Mouse (Mus musculus): ENCODE measurements at regions not wholly inside any gene's neighbourhood (a gene's known extent, or its start where the extent isn't known, plus 50 kb on each side); places are given as distances from the start of the nearest gene placed in this dataset.

- H3K27me3 ChIP-seq (replicated peaks) = no peaks in the 10 kb centered on the region
- no peaks in the 10 kb centered on the region for H3K36me3 ChIP-seq
- 32% methylated on average over 2 of the region's 2 CpGs for WGBS
- no peak overlapping the region for H3K9ac ChIP-seq
- no peaks in the 10 kb centered on the region for H3K4me1 ChIP-seq
- no peak overlapping the region for H3K4me2 ChIP-seq (replicated peaks)
- H3K9me3 ChIP-seq = no peaks in the 10 kb centered on the region
- ATAC-seq (ENCODE audit: low FRiP score, low read depth) = no peak
- no peak overlapping the region for H3K4me3 ChIP-seq
- no peak overlapping the region for H3K27ac ChIP-seq
Measured at GRCm38 (mm10) chr3:99447361-99447760, 207.2 kb downstream of the Tbx15 start.

- no peaks in the 10 kb centered on the region for H3K36me3 ChIP-seq
- H3K27me3 ChIP-seq (replicated peaks) = no peaks in the 10 kb centered on the region
- no peak overlapping the region for H3K4me3 ChIP-seq
- no peak for ATAC-seq (ENCODE audit: low FRiP score, low read depth)
- no peak overlapping the region for H3K9ac ChIP-seq
- H3K9me3 ChIP-seq = no peaks in the 10 kb centered on the region
- 33% methylated on average over 2 of the region's 2 CpGs for WGBS
- no peak overlapping the region for H3K4me2 ChIP-seq (replicated peaks)
- H3K27ac ChIP-seq = no peak overlapping the region
- H3K4me1 ChIP-seq = no peaks in the 10 kb centered on the region
Measured at GRCm38 (mm10) chr3:99447813-99448212, 207.6 kb downstream of the Tbx15 start.

GRCm38 (mm10) chr3:99459036-99459863 lies 219.1 kb downstream of the Tbx15 start:
- H3K27me3 ChIP-seq (replicated peaks) = no peaks in the 10 kb centered on the region
- ATAC-seq (ENCODE audit: low FRiP score, low read depth) = no peak
- no peaks in the 10 kb centered on the region for H3K36me3 ChIP-seq
- no peak overlapping the region for H3K27ac ChIP-seq
- no peaks in the 10 kb centered on the region for H3K9me3 ChIP-seq
- H3K4me2 ChIP-seq (replicated peaks) = no peak overlapping the region
- no peak overlapping the region for H3K9ac ChIP-seq
- H3K4me3 ChIP-seq = no peak overlapping the region
- H3K4me1 ChIP-seq = no peaks in the 10 kb centered on the region
- WGBS = 78% methylated on average over 12 of the region's 12 CpGs

DNA sequence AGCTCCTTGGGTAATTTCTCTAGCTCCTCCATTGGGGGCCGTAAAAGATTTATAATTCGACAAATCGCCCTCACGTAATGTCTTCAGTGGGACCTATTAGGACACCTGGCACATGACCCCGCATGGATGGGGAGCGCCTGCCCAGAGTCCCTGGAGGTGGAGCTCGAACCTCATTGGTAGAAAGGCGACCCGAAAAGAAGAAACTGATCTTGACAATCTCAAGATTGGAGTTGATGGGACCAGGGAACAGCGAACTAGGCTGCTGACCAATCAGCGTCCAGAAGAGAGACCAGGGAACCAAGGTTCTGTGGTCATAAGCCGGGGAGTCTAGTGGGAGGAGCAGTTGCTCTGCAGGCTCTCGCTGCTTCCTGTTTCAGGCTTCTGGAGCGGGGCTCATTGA lies 259.8 kb downstream of the Tbx15 start:
- Histone ChIP-seq H3K9ac (no peak overlapping the region), H3K4me2 (replicated peaks) (no peak overlapping the region), H3K27ac (no peak overlapping the region), H3K9me3 (no peaks in the 10 kb centered on the region), H3K36me3 (no peaks in the 10 kb centered on the region), H3K4me3 (no peak overlapping the region), H3K4me1 (no peaks in the 10 kb centered on the region), H3K27me3 (replicated peaks) (no peaks in the 10 kb centered on the region)
- WGBS = 86% methylated on average over 14 of the region's 14 CpGs
- ATAC-seq (ENCODE audit: low FRiP score, low read depth) = no peak

GRCm38 (mm10) chr3:99504772-99505171 lies 264.6 kb downstream of the Tbx15 start:
- H3K9ac ChIP-seq = no peak overlapping the region
- no peak overlapping the region for H3K4me2 ChIP-seq (replicated peaks)
- WGBS = 86% methylated on average over 2 of the region's 2 CpGs
- H3K27ac ChIP-seq = no peak overlapping the region
- no peaks in the 10 kb centered on the region for H3K9me3 ChIP-seq
- H3K36me3 ChIP-seq = no peaks in the 10 kb centered on the region
- H3K4me3 ChIP-seq = no peak overlapping the region
- H3K27me3 ChIP-seq (replicated peaks) = no peaks in the 10 kb centered on the region
- no peak for ATAC-seq (ENCODE audit: low FRiP score, low read depth)
- H3K4me1 ChIP-seq = no peaks in the 10 kb centered on the region

DNA sequence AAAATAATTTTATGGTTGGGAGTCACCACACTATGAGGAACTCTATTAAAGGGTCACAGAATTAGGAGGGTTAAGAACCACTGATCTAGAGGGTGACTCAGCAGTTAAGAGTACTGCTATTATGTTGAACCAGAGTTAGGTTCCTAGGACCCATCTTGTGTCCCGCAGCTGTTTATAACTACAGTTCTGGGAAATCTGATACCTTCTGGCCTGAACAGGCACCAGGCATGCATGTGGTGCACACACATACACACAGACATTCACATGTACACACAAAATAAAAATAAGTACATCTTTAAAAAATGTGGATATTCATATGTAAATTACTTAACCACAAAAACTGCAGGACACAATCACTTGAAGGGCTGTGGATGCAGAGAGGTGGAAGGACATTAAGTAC lies 272.1 kb downstream of the Tbx15 start:
- Histone ChIP-seq H3K27ac (no peak overlapping the region), H3K4me3 (no peak overlapping the region), H3K9me3 (no peaks in the 10 kb centered on the region), H3K4me1 (no peaks in the 10 kb centered on the region), H3K36me3 (no peaks in the 10 kb centered on the region), H3K4me2 (replicated peaks) (no peak overlapping the region), H3K9ac (no peak overlapping the region), H3K27me3 (replicated peaks) (no peaks in the 10 kb centered on the region)
- WGBS = 78% methylated on average over 1 of the region's 1 CpGs
- no peak for ATAC-seq (ENCODE audit: low FRiP score, low read depth)

DNA sequence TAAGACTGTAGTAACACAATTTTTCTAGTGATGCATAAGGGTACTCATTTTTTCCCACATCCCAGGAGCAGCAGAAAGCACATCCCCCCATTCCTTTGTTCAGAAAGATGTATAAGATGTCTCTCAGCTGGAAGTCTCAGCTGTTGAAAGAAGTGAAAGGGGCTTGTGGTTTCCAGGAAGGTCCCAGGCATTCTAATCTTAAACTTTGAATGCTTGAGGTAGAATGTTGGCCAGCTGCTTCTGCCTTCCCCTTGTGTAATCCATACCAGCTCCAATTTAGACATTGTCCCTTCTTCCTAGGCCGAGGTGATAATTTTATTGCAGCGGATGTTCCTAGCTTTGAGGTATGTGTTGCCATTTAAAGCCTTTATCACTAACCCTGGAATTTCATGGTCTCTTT lies 272.8 kb downstream of the Tbx15 start:
- WGBS = 77% methylated on average over 2 of the region's 2 CpGs
- H3K4me1 ChIP-seq = no peaks in the 10 kb centered on the region
- no peak for ATAC-seq (ENCODE audit: low FRiP score, low read depth)

DNA sequence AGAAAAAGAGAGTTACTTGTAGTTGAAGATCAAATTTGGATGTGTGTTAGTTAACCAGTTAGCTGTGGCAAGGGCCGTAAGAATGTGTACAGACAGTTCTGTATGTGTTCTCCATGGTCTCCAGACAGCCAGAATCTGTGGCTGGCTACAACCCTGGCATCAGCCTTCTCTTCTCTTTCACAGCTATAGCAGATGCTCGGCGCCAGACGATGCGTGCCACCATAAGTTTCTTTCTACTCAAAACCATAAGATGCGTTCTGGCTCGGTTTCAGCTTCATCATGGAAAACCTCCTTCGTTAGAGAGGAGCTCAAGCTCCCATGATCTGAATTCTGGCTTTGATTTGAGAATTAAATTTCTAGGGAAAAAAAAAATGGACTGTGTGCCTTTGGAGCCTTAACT lies 275.6 kb downstream of the Tbx15 start:
- Histone ChIP-seq H3K36me3 (no peaks in the 10 kb centered on the region), H3K27me3 (replicated peaks) (no peaks in the 10 kb centered on the region), H3K4me2 (replicated peaks) (no peak overlapping the region), H3K9me3 (no peaks in the 10 kb centered on the region), H3K4me3 (no peak overlapping the region), H3K4me1 (no peaks in the 10 kb centered on the region), H3K27ac (no peak overlapping the region), H3K9ac (no peak overlapping the region)
- 92% methylated on average over 8 of the region's 8 CpGs for WGBS
- no peak for ATAC-seq (ENCODE audit: low FRiP score, low read depth)

More for the DNA sequence above, 272.8 kb downstream of the Tbx15 start:
- Histone ChIP-seq H3K4me3 (no peak overlapping the region), H3K27me3 (replicated peaks) (no peaks in the 10 kb centered on the region), H3K9ac (no peak overlapping the region), H3K36me3 (no peaks in the 10 kb centered on the region), H3K9me3 (no peaks in the 10 kb centered on the region), H3K4me2 (replicated peaks) (no peak overlapping the region), H3K27ac (no peak overlapping the region)

DNA sequence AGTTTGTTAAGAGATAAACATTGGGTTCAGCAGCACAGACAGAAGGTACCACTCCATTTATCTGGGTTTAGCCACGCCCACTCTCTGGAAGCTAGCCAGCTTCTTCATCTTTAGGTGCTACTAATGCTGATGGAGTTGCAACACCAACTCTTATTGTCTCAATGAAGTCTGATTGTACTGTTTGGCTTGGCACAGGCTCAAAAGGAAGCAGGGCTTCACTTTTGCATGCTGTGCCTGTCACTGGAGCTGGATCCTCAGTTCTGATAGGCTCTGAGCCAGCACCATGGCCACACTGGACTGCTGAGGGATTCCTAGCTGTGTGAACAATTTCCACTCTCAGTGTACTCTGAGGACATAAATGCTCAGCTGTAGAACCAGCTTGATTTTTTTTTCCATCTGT lies 320.7 kb downstream of the Tbx15 start:
- H3K36me3 ChIP-seq = no peaks in the 10 kb centered on the region
- no peak overlapping the region for H3K27ac ChIP-seq
- H3K4me3 ChIP-seq = no peak overlapping the region
- H3K27me3 ChIP-seq (replicated peaks) = no peaks in the 10 kb centered on the region
- no peaks in the 10 kb centered on the region for H3K9me3 ChIP-seq
- no peak overlapping the region for H3K4me2 ChIP-seq (replicated peaks)
- H3K4me1 ChIP-seq = no peaks in the 10 kb centered on the region
- H3K9ac ChIP-seq = no peak overlapping the region
- ATAC-seq (ENCODE audit: low FRiP score, low read depth) = no peak
- WGBS = 64% methylated on average over 1 of the region's 1 CpGs

DNA sequence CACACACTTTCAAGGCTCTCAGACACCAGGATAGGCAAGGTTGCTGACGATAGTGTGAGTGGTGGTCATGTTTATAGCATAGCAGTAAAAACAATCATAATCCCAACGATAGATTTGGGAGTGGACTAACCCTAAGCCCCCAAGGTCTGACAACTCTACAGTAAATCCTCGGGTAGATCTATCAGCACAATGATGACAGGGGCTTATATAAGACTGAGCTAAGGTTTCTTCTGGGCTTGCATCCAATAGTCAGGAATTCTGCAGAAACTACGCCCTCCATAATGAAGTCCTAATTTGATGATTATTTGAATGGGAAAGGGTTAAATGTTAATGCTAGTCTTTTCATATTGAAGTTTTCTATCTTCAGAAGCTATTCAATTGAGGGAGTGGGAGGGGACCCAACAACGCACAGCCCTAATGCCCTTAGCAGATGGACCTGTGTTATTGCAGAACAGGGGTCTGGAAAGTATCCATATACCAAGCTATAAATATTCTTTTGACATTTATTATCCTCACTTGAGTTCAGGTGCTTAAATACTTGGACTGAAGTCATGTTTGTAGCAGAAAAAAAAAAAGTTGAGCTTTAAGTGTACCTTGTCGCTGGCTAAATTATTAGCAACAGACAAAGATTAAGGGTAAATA lies 311.8 kb upstream of the Spag17 start:
- no peak overlapping the region for H3K27ac ChIP-seq
- no peak overlapping the region for H3K4me3 ChIP-seq
- ATAC-seq (ENCODE audit: low FRiP score, low read depth) = no peak
- 69% methylated on average over 6 of the region's 6 CpGs for WGBS
- no peaks in the 10 kb centered on the region for H3K27me3 ChIP-seq (replicated peaks)
- H3K4me2 ChIP-seq (replicated peaks) = no peak overlapping the region
- H3K9ac ChIP-seq = no peak overlapping the region
- H3K4me1 ChIP-seq = no peaks in the 10 kb centered on the region
- H3K36me3 ChIP-seq = no peaks in the 10 kb centered on the region
- no peaks in the 10 kb centered on the region for H3K9me3 ChIP-seq

DNA sequence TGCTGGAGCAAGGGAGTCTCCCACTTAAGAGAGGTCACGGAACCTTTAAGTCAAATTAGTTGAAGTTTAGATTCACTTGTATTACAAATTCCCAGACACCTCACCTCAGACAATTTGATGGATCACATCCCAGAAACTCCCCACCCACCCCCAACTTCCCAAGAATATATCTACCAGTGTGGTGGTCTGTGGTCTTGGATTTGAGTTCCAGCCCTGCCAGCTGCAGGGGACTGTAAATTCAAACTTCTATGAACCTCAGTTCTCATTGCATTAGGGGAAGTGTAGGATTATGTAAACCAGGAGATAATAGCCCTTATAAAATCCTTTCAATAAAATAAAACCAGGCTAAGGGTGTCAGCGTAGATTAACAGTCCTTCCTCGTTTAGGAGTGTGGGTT lies 311.2 kb upstream of the Spag17 start:
- Histone ChIP-seq H3K36me3 (no peaks in the 10 kb centered on the region), H3K4me2 (replicated peaks) (no peak overlapping the region), H3K27ac (no peak overlapping the region), H3K9me3 (no peaks in the 10 kb centered on the region), H3K4me1 (no peaks in the 10 kb centered on the region), H3K9ac (no peak overlapping the region), H3K27me3 (replicated peaks) (no peaks in the 10 kb centered on the region), H3K4me3 (no peak overlapping the region)
- WGBS = 79% methylated on average over 3 of the region's 3 CpGs
- ATAC-seq (ENCODE audit: low FRiP score, low read depth) = no peak

- no peak for ATAC-seq (ENCODE audit: low FRiP score, low read depth)
- 46% methylated on average over 3 of the region's 3 CpGs for WGBS
- no peaks in the 10 kb centered on the region for H3K4me1 ChIP-seq
- no peaks in the 10 kb centered on the region for H3K27me3 ChIP-seq (replicated peaks)
- no peaks in the 10 kb centered on the region for H3K9me3 ChIP-seq
- no peak overlapping the region for H3K9ac ChIP-seq
- H3K36me3 ChIP-seq = no peaks in the 10 kb centered on the region
- H3K4me3 ChIP-seq = no peak overlapping the region
- H3K4me2 ChIP-seq (replicated peaks) = no peak overlapping the region
- H3K27ac ChIP-seq = no peak overlapping the region
Measured at GRCm38 (mm10) chr3:99602679-99603078, 282.5 kb upstream of the Spag17 start.

DNA sequence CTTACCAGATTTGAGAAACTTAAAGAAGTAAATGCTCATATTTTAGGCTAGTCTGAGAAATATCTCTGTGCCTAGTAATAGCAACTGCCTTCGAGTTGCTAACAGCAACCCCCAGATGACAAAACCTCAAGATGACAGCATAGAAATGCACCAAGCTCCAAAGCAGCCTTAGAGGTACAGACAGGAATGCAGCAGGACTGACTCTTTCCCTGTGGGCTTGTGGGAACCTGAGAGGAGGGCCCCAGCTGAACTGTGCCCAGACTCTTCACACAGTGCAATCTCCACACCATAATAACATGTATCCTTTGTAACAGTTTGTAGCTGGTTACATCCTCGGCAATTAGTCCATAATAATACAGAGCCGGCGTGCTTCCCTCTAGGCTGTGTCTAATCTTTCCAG lies 252.9 kb upstream of the Spag17 start:
- WGBS = 90% methylated on average over 4 of the region's 4 CpGs
- Histone ChIP-seq H3K4me2 (replicated peaks) (no peak overlapping the region), H3K36me3 (no peaks in the 10 kb centered on the region), H3K27me3 (replicated peaks) (no peaks in the 10 kb centered on the region), H3K4me3 (no peak overlapping the region), H3K4me1 (no peaks in the 10 kb centered on the region), H3K9ac (no peak overlapping the region), H3K27ac (no peak overlapping the region), H3K9me3 (no peaks in the 10 kb centered on the region)
- ATAC-seq (ENCODE audit: low FRiP score, low read depth) = no peak
